Mouse (Mus musculus) limb, embryonic 15.5 days (tissue): ENCODE measurements around the gene 1700028J19Rik. TPM values are rescaled to one million over a fixed set of nuclear protein-coding genes. Genes with fewer than 3 reads are reported as not detected.
"Not testable (repeated sequence)": the region's sequence is repeated elsewhere in the genome, so short reads cannot be mapped to it uniquely, and the experiment has no call there.

Experiments
- ATAC-seq: fragments of 200-750 bp; cut with Nextera tagmentation; 2 replicates; pipeline ENCODE4 v1.8.0; 2017; ENCODE audit warnings: low read depth, moderate TSS enrichment; ENCODE audit not compliant: insufficient number of reproducible peaks, low FRiP score, low TSS enrichment
- H3K27ac ChIP-seq: fragments of 300-500 bp; sonication (generic); 2 replicates; pipeline ENCODE4 v1.5.1; 2015; ENCODE audit warnings: moderate library complexity, mild to moderate bottlenecking, inconsistent platforms
- H3K27me3 ChIP-seq: fragments of 300-500 bp; sonication (generic); 2 replicates; pipeline ENCODE4 v1.6.1; 2015; ENCODE audit warnings: inconsistent platforms
- H3K36me3 ChIP-seq: fragments of 300-500 bp; sonication (generic); 2 replicates; pipeline ENCODE4 v1.6.1; 2015; ENCODE audit warnings: inconsistent platforms
- H3K4me1 ChIP-seq: fragments of 300-500 bp; sonication (generic); 2 replicates; pipeline ENCODE4 v1.6.1; 2015; ENCODE audit warnings: inconsistent platforms
- H3K4me2 ChIP-seq: fragments of 300-500 bp; sonication (generic); 2 replicates; pipeline ENCODE4 v1.6.1; 2015; ENCODE audit warnings: mild to moderate bottlenecking, inconsistent platforms
- H3K4me3 ChIP-seq: fragments of 300-500 bp; sonication (generic); 2 replicates; pipeline ENCODE4 v1.5.1; 2015; ENCODE audit warnings: mild to moderate bottlenecking, inconsistent platforms
- H3K9ac ChIP-seq: fragments of 300-500 bp; sonication (generic); 2 replicates; pipeline ENCODE4 v1.6.1; 2015; ENCODE audit warnings: inconsistent platforms
- H3K9me3 ChIP-seq: fragments of 300-500 bp; sonication (generic); 2 replicates; pipeline ENCODE4 v1.6.1; 2016; ENCODE audit warnings: inconsistent platforms
- WGBS: fragments of 180-500 bp; shearing (Covaris S2); methylation state at CpG from one replicate; pipeline ENCODE4 v1.1.7; 2015; 5-methylcytosine and 5-hydroxymethylcytosine counted together
- polyA plus RNA-seq: library from polyadenylated mRNA; unstranded; fragments of >200 nt; fragmentation: Nextera tagmentation; extraction: Ambion mirVana; gene quantifications from 2 replicates; pipeline ENCODE4 v1.2.1, GENCODE M21; 2015

1700028J19Rik gene
- polyA plus RNA-seq, 1 experiment from 2014 or later = 0.51 TPM

DNA sequence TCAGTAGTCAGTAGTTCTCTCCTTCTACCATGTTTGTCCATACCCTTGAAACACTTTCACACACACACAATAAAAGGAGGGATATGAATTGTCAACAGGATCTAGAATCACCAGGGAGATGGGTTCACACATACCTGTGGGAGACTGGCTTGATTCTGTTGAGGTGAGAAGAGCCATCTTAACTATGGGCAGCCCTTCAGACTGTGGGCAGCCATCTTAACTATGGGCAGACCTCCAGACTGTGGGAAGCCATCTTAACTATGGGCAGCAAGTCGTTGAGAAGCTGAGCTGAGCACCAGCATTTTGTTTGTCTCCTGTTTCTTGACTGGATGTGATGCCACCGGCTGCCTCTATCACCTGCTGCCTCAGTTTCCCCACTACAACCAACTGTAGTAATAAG, 24.8 kb upstream of the 1700028J19Rik start:
- Histone ChIP-seq H3K4me2 (no peak overlapping the region), H3K36me3 (no peaks in the 10 kb centered on the region), H3K9ac (no peak overlapping the region), H3K9me3 (no peaks in the 10 kb centered on the region), H3K27ac (no peak overlapping the region), H3K4me1 (no peaks in the 10 kb centered on the region), H3K27me3 (peaks cover 36% of the 10 kb centered on the region), H3K4me3 (no peak overlapping the region)
- 66% methylated on average over 2 of the region's 2 CpGs for WGBS
- no peak for ATAC-seq

DNA sequence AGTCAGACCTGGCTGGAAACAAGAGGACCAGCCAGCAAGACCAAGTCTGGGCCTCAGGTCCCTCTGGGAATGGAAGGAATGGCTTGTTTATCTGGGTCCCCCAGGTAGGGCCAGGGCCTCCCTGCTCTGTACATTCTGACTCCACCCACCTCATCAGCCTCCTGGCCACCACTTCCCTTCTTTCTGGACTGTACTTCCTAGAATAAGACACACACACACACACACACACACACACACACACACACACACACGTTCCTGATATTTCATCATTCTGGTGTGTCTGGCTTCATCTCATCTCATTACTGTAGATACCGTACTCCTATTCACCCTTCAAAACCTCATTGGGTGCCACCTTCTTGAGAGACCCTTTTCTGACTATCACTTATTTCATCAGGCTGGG, 22.9 kb upstream of the 1700028J19Rik start:
- WGBS = 90% methylated on average over 2 of the region's 2 CpGs
- H3K4me2 ChIP-seq = no peak overlapping the region
- ATAC-seq = no peak
- no peaks in the 10 kb centered on the region for H3K4me1 ChIP-seq
- H3K4me3 ChIP-seq = no peak overlapping the region
- no peak overlapping the region for H3K27ac ChIP-seq
- peaks cover 32% of the 10 kb centered on the region for H3K27me3 ChIP-seq
- no peaks in the 10 kb centered on the region for H3K36me3 ChIP-seq
- no peak overlapping the region for H3K9ac ChIP-seq
- H3K9me3 ChIP-seq = no peaks in the 10 kb centered on the region

DNA sequence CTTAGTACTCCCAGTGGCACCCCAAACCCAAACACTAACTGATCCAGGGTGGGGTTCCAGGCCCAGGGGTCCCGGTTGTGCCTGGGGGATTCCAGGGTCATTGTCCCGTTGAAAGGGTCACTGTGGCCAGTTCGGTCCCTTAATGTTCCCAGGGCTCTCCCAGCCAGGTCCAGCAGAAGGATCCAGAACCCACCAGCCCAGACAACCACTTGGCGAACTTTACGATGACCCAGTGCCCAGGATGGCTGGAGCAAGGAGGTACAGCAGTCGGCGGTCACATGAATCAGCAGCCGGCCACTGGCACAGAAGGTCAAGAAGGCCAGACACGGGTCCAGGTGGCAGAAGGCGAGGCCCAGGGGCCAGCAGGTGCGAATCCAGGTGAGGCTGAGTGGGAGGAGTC, 21.6 kb upstream of the 1700028J19Rik start:
- no peak for ATAC-seq
- Histone ChIP-seq H3K4me3 (no peak overlapping the region), H3K27me3 (peaks cover 31% of the 10 kb centered on the region), H3K9me3 (no peaks in the 10 kb centered on the region), H3K9ac (no peak overlapping the region), H3K4me2 (no peak overlapping the region), H3K4me1 (peaks cover 4% of the 10 kb centered on the region; the same call in 1 of the 2 replicates), H3K36me3 (no peaks in the 10 kb centered on the region), H3K27ac (no peak overlapping the region)
- WGBS = 69% methylated on average over 11 of the region's 11 CpGs

DNA sequence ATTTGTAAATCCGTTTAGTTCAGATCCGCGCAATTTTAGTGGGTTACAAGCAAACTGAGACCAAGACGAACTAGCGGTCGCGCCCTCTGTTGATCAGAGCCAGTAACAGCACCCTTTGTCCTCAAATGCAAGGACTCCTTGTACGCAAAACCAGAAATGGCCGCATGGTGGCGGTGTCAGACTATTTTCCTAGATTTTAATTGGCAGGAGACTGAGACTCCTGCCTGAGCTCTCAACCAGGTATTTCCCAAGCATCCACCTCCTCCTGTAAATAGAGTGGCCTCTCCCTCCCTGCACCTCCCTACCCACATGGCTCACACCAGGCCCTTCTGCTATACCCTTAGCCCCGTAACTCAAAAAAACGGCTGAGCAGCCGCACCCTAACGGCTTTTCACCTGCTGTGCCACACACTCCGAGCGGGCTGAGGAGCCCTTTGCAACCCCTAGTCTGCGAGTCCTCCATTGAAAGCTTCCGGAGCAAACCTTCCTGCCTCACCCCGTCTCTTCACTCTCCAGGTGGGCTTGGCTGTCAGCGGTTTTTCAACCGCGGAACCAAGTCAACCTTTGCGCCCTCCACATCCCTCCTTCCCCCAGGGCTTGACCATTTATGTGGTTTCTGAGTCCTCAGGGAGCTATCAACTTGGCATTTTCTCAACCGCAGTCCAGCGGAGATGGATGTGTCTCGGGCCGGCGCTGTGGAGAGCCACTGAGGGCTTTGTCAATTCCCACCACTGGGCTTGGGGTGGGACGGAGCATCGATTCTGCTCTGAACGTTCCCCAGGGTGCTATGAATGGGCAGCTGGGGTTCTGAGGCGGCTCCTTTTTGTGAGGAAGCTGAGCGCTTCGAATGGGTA, 16.5 kb upstream of the 1700028J19Rik start:
- no peak overlapping the region for H3K27ac ChIP-seq
- no peak overlapping the region for H3K9ac ChIP-seq
- peaks cover 36% of the 10 kb centered on the region for H3K27me3 ChIP-seq
- H3K9me3 ChIP-seq = no peaks in the 10 kb centered on the region
- peak overlapping the region; percentile 17 for H3K4me3 ChIP-seq
- peak; percentile 54; the same call in 1 of the 2 replicates for ATAC-seq
- WGBS = 2% methylated on average over 34 of the region's 34 CpGs
- H3K4me1 ChIP-seq = peaks cover 7% of the 10 kb centered on the region; the same call in 1 of the 2 replicates
- peak overlapping the region; percentile 38 for H3K4me2 ChIP-seq
- H3K36me3 ChIP-seq = no peaks in the 10 kb centered on the region

DNA sequence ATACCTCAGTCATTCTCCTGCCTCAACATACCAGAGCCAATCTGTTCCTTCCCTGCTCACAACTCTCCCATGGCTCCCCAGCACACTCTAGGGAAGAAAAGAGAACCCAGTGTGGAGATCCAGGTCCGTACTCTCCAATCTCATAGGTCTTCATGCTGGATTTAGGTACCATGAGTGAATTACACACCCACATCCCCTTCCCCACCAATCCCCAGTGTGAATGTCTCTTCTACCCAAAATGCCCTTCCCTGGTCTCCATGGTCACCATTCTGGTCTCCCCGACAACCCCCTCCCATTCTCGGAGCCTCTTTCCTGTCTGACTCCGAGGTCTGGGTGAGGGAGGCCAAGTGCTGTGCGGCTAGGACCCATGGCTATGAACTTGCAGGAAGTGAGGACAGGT, 14.7 kb upstream of the 1700028J19Rik start, which contains the start of gene Gm15517:
TSS of gene Gm15517 (plus strand) at position 301 of the 400 bp plus-strand sequence.
- Histone ChIP-seq H3K4me1 (peaks cover 7% of the 10 kb centered on the region; the same call in 1 of the 2 replicates), H3K9ac (no peak within 1 kb of the TSS), H3K27ac (no peak within 1 kb of the TSS), H3K27me3 (peaks cover 36% of the 10 kb centered on the region), H3K9me3 (no peaks in the 10 kb centered on the region), H3K4me2 (no peak within 1 kb of the TSS), H3K4me3 (no peak within 1 kb of the TSS), H3K36me3 (no peaks in the 10 kb centered on the region)
- WGBS = 60% methylated on average over 5 of the region's 5 CpGs
- no peak for ATAC-seq

DNA sequence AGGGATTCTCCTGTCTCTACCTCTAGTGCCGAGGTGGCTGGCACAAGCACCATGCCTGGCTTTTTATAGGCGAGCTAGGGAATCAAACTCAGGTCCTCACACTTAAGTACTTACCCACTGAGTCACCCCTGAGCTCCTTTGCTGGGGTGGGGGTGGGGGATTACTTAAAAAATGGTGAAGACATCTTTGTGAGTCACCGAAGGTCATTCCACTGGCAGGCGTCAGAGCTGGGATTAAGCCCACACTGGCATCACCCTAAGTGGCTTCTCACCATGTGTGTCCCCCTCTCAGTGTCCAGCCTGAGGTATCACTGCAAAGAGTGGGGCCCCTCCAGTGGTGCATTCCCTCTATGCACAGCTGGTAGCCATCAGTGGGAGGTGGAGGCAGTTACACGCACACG, 13.9 kb upstream of the 1700028J19Rik start:
- Histone ChIP-seq H3K4me1 (peaks cover 7% of the 10 kb centered on the region; the same call in 1 of the 2 replicates), H3K27ac (no peak overlapping the region), H3K4me3 (no peak overlapping the region), H3K36me3 (no peaks in the 10 kb centered on the region), H3K9me3 (no peaks in the 10 kb centered on the region), H3K4me2 (no peak overlapping the region), H3K9ac (no peak overlapping the region), H3K27me3 (peaks cover 36% of the 10 kb centered on the region)
- no peak for ATAC-seq
- 68% methylated on average over 6 of the region's 6 CpGs for whole genome bisulfite sequencing

DNA sequence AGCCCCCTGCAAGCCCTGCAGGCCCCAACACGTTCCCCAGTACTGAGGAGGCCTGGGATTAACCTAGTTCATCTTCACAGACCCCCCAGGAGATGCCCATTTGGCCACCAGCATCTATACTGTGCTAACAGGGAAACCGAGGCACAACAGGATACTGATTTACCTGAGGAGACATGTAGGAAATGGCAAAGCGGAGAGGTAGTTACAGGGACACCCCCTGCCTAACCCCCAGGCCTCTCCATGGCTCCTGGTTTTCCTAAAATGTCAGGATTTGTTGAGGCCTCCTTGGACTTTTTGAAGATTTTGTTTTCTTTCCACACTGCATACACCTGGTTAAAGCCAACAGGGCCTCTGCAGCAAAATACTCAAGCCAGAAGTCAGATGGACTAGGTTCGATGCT, 10.8 kb upstream of the 1700028J19Rik start, which contains the start of gene Acp4:
TSS of gene Acp4 (minus strand) at position 101 of the 400 bp plus-strand sequence.
- Histone ChIP-seq H3K4me2 (no peak within 1 kb of the TSS), H3K36me3 (peaks cover 19% of the 10 kb centered on the region), H3K9me3 (no peaks in the 10 kb centered on the region), H3K4me3 (no peak within 1 kb of the TSS), H3K9ac (no peak within 1 kb of the TSS), H3K4me1 (no peaks in the 10 kb centered on the region; the same call in 1 of the 2 replicates), H3K27ac (no peak within 1 kb of the TSS), H3K27me3 (peaks cover 16% of the 10 kb centered on the region)
- 73% methylated on average over 4 of the region's 4 CpGs for WGBS
- no peak for ATAC-seq

DNA sequence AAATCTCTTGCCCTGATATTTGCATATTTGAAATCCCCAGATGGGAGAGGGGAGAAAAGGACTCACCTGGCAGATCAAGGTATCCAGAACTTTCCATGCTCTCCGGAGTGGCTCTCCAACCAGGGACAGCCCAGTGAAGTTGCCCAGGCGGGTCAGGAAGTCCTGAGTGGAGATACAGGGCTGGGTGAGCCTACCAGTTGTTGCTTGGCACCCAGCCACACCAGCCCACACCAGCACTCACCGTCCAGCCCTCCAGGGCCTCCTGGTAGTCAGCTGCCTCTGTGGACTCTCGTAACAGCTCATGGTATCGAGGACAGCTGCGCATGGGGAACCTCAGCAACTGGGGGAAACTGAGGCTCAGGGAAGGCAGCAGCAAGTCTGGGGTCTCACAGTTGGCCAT, 8.4 kb upstream of the 1700028J19Rik start:
- Histone ChIP-seq H3K9ac (no peak overlapping the region), H3K27me3 (no peaks in the 10 kb centered on the region), H3K4me3 (no peak overlapping the region), H3K36me3 (peaks cover 37% of the 10 kb centered on the region), H3K27ac (peak overlapping the region; percentile 27; the same call in 1 of the 2 replicates), H3K4me2 (no peak overlapping the region), H3K4me1 (peaks cover 3% of the 10 kb centered on the region; the same call in 1 of the 2 replicates), H3K9me3 (no peaks in the 10 kb centered on the region)
- WGBS = 75% methylated on average over 6 of the region's 6 CpGs
- ATAC-seq = no peak

DNA sequence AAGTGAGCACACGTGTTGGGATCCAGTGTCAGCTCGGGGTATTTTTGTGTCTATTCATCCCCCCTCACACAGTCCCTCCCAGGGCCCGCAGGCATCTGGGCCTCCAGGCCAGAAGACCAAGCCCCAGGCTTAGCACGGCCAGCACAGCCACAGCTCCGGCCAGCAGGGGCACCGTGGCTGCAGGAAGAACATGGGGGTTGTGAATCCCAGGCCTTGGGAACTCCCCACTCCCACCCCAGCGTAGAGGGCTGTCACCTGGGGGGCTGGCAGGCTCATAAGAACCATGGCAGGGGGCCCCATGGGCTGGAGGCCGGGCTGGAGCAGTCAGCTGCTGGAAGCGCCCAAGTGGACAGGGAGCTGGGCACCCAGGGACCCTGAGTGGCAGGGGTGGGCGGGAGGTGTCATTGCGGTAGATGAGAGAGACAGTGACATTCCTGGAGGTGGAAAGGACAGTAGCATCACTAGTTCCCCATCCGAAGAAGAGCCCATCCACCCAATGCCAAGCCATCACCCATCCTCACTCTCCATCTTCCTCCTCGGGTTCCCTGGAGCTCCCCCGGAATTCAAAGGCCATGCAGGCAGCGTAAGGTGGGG, 6.6 kb upstream of the 1700028J19Rik start:
- Histone ChIP-seq H3K27me3 (no peaks in the 10 kb centered on the region), H3K4me1 (peaks cover 6% of the 10 kb centered on the region), H3K9me3 (no peaks in the 10 kb centered on the region), H3K4me2 (no peak overlapping the region), H3K9ac (no peak overlapping the region), H3K36me3 (peaks cover 54% of the 10 kb centered on the region), H3K27ac (peak overlapping the region; percentile 33), H3K4me3 (no peak overlapping the region)
- no peak for ATAC-seq
- 64% methylated on average over 15 of the region's 15 CpGs for WGBS

DNA sequence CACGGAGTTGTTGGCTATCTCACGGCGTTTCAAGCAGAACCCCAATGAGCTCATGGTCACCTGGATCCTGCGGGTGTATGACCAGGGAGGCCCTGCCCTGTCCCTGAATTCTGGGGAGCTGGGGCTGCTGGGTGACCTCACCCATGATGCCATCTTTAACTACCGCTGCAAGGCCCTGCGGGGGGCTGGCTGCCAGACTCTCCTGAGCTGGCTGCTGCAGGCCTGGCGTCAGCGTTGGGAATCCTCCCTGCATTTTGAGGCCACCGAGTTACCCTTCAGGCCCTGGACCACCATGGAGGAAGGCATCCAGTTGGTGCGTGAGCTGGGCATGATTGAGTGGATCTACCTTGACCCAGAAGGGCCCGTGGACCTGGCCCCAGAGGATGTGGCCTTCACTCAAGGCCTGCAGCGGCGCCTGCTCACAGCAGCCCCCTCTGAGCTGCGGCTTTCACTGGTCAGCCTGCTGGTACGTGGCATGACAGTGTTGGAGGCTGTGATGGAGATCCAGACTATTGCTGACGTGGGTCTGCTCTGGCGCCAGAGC, 4.3 kb upstream of the 1700028J19Rik start:
- not testable (repeated sequence) for H3K9ac ChIP-seq, H3K9me3 ChIP-seq, H3K27ac ChIP-seq, H3K4me2 ChIP-seq, H3K4me3 ChIP-seq, ATAC-seq, H3K27me3 ChIP-seq
- H3K36me3 ChIP-seq = peaks cover 56% of the 10 kb centered on the region
- peaks cover 11% of the 10 kb centered on the region for H3K4me1 ChIP-seq
- WGBS = 90% methylated on average over 17 of the region's 17 CpGs

DNA sequence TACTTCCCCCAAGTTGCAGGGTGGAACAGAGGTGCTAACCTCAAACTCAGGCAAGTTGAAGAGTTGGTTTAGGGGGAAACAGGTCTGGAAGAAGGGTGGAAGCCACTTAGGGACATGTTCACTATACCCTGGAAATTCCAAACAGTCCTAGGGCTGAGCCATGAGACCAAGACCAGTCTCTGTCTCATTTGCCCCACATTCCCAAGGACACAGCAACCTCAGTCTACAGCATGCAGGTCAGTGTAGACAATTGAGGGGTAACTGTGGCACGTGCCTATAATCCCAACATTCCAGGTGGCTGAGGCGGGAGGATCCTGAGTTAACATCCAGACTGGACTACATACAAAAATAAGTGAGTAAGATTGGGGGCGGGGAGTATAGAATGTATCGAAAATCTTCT, 2.8 kb upstream of the 1700028J19Rik start:
- WGBS = 90% methylated on average over 4 of the region's 4 CpGs
- Histone ChIP-seq H3K36me3 (peaks cover 56% of the 10 kb centered on the region), H3K4me3 (no peak overlapping the region)

DNA sequence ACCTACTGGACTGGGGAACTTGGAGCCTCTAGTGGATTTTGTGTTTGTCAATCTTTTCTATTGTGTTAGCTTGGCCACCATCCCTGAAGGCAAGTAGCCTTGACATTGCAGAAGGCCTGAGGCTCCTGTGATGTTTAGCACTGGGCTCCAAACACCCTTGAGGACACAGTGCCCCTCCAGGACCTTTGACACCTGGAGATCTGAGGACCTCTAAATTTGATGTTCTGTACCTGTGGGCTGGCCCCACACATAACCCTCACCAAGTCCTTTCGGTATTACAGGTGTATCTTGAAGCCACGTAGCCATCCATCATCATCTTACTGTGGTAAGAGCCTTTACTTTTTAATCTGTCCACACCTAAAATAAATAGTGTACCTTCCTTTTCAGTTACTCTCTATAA, 1.5 kb upstream of the 1700028J19Rik start:
- Histone ChIP-seq H3K27me3 (no peaks in the 10 kb centered on the region), H3K27ac (no peak overlapping the region), H3K4me3 (peak overlapping the region; percentile 74), H3K9ac (0 out of 2 replicates have a peak overlapping the region, but pooled peaks have one; percentile 92), H3K36me3 (peaks cover 45% of the 10 kb centered on the region), H3K9me3 (no peaks in the 10 kb centered on the region), H3K4me1 (peaks cover 16% of the 10 kb centered on the region), H3K4me2 (peak overlapping the region; percentile 67)
- 84% methylated on average over 2 of the region's 2 CpGs for WGBS
- no peak for ATAC-seq

More for the DNA sequence above, 2.8 kb upstream of the 1700028J19Rik start:
- no peak overlapping the region for H3K9ac ChIP-seq
- no peak for ATAC-seq
- no peak overlapping the region for H3K27ac ChIP-seq
- peaks cover 16% of the 10 kb centered on the region for H3K4me1 ChIP-seq
- no peak overlapping the region for H3K4me2 ChIP-seq
- no peaks in the 10 kb centered on the region for H3K27me3 ChIP-seq
- no peaks in the 10 kb centered on the region for H3K9me3 ChIP-seq
